Mouse (Mus musculus) forebrain, embryonic 16.5 days (tissue): ENCODE measurements around the gene Amt. TPM values are rescaled to one million over a fixed set of nuclear protein-coding genes. Genes with fewer than 3 reads are reported as not detected.
"Not testable (repeated sequence)": the region's sequence is repeated elsewhere in the genome, so short reads cannot be mapped to it uniquely, and the experiment has no call there.

Source experiments
- ATAC-seq: fragments of 200-750 bp; cut with Nextera tagmentation; 2 replicates; pipeline ENCODE4 v1.8.0; 2017; ENCODE audit warnings: mild to moderate bottlenecking, moderate library complexity
- H3K27ac ChIP-seq: fragments of 300-500 bp; sonication (generic); 2 replicates; pipeline ENCODE4 v1.5.1; 2014; ENCODE audit warnings: low read length, control low read depth
- H3K27me3 ChIP-seq: fragments of 300-500 bp; sonication (generic); replicated peaks from 2 replicates; pipeline ENCODE4 v1.6.1; 2014; ENCODE audit warnings: low read length; ENCODE audit not compliant: control insufficient read depth, insufficient read depth
- H3K36me3 ChIP-seq: fragments of 300-500 bp; sonication (generic); 2 replicates; pipeline ENCODE4 v1.6.1; 2014; ENCODE audit not compliant: control insufficient read depth, insufficient read depth
- H3K4me1 ChIP-seq: fragments of 300-500 bp; sonication (generic); replicated peaks from 2 replicates; pipeline ENCODE4 v1.6.1; 2014; ENCODE audit warnings: low read length; ENCODE audit not compliant: control insufficient read depth, insufficient read depth
- H3K4me2 ChIP-seq: fragments of 300-500 bp; sonication (generic); 2 replicates; pipeline ENCODE4 v1.6.1; 2014; ENCODE audit warnings: mild to moderate bottlenecking, low read length, control low read depth
- H3K4me3 ChIP-seq: fragments of 300-500 bp; sonication (generic); replicated peaks from 2 replicates; pipeline ENCODE4 v1.5.1; 2014; ENCODE audit warnings: mild to moderate bottlenecking, low read length, control low read depth
- H3K9ac ChIP-seq: fragments of 300-500 bp; sonication (generic); replicated peaks from 2 replicates; pipeline ENCODE4 v1.6.1; 2014; ENCODE audit warnings: low read depth, low read length, control low read depth
- H3K9me3 ChIP-seq: fragments of 300-500 bp; sonication (generic); 2 replicates; pipeline ENCODE4 v1.6.1; 2016; ENCODE audit warnings: low read length; ENCODE audit not compliant: control insufficient read depth
- WGBS: fragments of 180-500 bp; shearing (Covaris S2); extraction: QIAGEN DNeasy Blood & Tissue Kit; methylation state at CpG from one replicate; pipeline ENCODE4 v1.1.7; 2014; 5-methylcytosine and 5-hydroxymethylcytosine counted together
- polyA plus RNA-seq: library from polyadenylated mRNA; unstranded; fragments of >200 nt; fragmentation: Nextera tagmentation; extraction: Ambion mirVana; gene quantifications from 2 replicates; pipeline ENCODE4 v1.2.1, GENCODE M21; 2015

Amt gene
- polyA plus RNA-seq, 1 experiment from 2014 or later = 23.8 TPM

DNA sequence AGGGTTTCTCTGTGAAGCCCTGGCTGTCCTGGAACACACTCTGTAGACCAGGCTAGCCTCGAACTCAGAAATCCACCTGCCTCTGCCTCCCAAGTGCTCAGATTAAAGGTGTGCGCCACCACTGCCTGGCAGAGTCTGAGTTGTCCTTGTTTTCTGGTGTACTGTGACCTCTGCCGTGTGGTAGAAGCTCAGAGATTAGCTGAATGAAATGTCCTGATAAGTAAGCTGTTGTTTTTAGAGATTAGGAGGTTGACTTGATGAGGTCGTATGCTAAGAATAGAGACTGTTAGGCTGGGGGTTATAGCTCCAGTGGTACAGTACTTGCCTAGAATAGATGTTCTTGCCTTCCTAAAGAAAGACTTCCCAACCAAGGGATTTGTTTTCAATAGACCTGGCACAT is 8.1 kb downstream of the Amt start:
- no peak for ATAC-seq
- WGBS = 87% methylated on average over 4 of the region's 4 CpGs
- H3K4me2 ChIP-seq = peak overlapping the region; percentile 91
- peaks cover 27% of the 10 kb centered on the region for H3K4me1 ChIP-seq
- H3K9ac ChIP-seq = no peak overlapping the region
- no peak overlapping the region for H3K4me3 ChIP-seq
- peaks cover 8% of the 10 kb centered on the region; the same call in 1 of the 2 replicates for H3K36me3 ChIP-seq
- no peak overlapping the region for H3K27ac ChIP-seq
- no peaks in the 10 kb centered on the region for H3K9me3 ChIP-seq
- no peaks in the 10 kb centered on the region for H3K27me3 ChIP-seq

DNA sequence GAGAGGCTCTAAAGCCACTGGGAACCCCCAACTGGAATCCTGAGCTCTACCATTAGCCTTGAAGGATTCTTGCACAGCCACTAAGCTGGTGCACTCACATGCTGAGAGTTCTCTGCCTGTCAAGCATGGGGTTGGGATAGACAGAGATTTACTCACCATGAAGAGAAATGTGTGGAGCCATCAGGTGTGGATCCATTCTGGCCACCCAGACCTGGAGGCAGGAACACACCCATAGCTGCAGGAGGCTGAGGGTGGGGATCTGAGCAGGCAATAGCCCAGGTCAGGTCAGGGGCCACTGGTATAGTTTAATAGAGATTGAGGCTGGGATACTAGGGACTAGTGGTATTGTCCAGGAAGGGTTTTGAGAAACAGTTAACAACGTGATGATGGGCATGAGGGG is 8.5 kb downstream of the Amt start:
- peak overlapping the region; percentile 92 for H3K9ac ChIP-seq
- peak overlapping the region; percentile 88 for H3K27ac ChIP-seq
- no peaks in the 10 kb centered on the region for H3K27me3 ChIP-seq
- H3K36me3 ChIP-seq = peaks cover 8% of the 10 kb centered on the region; the same call in 1 of the 2 replicates
- WGBS = 5% methylated on average over 1 of the region's 1 CpGs
- no peaks in the 10 kb centered on the region for H3K9me3 ChIP-seq
- H3K4me1 ChIP-seq = peaks cover 27% of the 10 kb centered on the region
- peak overlapping the region; percentile 91 for H3K4me2 ChIP-seq
- H3K4me3 ChIP-seq = peak overlapping the region; percentile 96
- ATAC-seq = no peak

DNA sequence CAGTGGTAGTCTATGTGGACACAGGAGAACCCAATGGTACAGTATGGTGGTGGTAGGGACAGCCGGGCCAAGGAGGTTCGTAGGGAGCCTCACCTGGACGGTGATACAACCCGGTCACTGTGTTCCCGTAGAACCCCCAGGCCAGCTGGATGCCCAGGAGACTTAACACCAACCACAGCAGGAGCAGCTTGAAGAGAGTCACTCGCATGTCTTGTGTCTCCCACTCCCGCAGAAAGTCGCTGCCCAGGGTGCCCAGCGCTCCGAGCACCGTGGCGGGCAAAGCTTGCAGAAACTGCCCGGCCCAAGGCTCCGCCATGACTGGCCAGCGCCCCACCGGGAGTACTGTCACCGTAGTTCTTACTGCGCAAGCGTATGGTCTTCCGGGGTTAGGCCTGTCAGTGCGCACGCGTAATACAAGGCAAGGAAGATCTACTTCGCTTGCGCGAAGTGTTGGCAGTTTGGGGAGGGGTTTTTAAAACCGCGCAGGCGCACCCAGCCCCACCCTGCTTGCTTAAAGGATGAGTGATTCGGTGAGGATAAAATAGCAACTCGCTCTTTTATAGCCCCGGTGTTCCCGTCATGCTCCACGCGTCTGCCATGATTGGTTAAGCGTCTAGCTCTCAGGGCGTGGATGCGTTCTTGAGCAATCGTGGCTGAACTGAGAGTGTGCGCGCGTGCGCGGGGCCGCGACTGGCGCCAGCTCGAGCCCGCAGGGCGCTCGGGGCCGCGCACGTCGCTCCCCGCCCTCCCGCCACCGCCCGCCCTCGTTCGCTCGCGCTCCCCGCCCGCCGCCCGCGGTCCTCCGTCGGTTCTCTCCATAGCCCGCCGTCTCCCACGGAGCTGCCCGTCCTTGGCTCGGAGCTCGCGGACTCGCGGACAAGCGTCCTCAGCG is 9.2 kb downstream of the Amt start, which contains the start of the genes Rhoa and Tcta:
Gene Rhoa (plus strand): TSS at position 501 of the 892 bp plus-strand sequence.
Gene Tcta (minus strand): TSS at position 532 of the 892 bp plus-strand sequence.
- peak within 1 kb of the TSS; percentile 91 for H3K4me2 ChIP-seq
- peak; percentile 98 for ATAC-seq
- H3K9me3 ChIP-seq = no peaks in the 10 kb centered on the region
- WGBS = under 1% methylated on average over 74 of the region's 81 CpGs
- peak within 1 kb of the TSS; percentile 99 for H3K27ac ChIP-seq
- no peaks in the 10 kb centered on the region for H3K27me3 ChIP-seq
- H3K36me3 ChIP-seq = peaks cover 4% of the 10 kb centered on the region; the same call in 1 of the 2 replicates
- peak within 1 kb of the TSS; percentile 93 for H3K9ac ChIP-seq
- H3K4me1 ChIP-seq = peaks cover 29% of the 10 kb centered on the region
- peak within 1 kb of the TSS; percentile 96 for H3K4me3 ChIP-seq

DNA sequence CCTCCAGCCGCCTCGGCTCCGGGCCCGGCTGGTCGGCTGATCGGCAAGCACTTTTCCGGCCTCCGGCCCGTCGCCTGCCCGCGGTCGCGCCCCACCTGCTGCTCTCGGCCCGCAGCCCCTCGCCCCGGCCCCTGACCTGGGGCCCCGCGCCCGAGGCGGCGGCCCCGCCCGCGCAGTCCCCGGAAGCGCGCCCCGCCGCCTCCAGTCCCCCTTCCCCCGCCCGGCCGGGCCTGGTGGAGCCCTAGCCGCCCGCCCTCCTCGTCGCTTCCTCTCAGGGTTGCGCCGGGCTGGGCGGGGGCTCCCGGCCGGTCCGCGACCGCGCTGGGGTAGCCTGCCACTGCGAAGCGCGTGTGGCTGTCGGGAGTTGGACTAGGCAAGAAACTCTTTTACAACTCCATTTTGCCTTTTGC is 9.9 kb downstream of the Amt start:
- Histone ChIP-seq H3K4me3 (peak overlapping the region; percentile 96), H3K27me3 (no peaks in the 10 kb centered on the region), H3K9ac (peak overlapping the region; percentile 93), H3K27ac (peak overlapping the region; percentile 99), H3K4me2 (peak overlapping the region; percentile 60), H3K4me1 (peaks cover 33% of the 10 kb centered on the region), H3K36me3 (peaks cover 4% of the 10 kb centered on the region; the same call in 1 of the 2 replicates), H3K9me3 (no peaks in the 10 kb centered on the region)
- peak; percentile 63 for ATAC-seq
- under 1% methylated on average over 36 of the region's 51 CpGs for WGBS

DNA sequence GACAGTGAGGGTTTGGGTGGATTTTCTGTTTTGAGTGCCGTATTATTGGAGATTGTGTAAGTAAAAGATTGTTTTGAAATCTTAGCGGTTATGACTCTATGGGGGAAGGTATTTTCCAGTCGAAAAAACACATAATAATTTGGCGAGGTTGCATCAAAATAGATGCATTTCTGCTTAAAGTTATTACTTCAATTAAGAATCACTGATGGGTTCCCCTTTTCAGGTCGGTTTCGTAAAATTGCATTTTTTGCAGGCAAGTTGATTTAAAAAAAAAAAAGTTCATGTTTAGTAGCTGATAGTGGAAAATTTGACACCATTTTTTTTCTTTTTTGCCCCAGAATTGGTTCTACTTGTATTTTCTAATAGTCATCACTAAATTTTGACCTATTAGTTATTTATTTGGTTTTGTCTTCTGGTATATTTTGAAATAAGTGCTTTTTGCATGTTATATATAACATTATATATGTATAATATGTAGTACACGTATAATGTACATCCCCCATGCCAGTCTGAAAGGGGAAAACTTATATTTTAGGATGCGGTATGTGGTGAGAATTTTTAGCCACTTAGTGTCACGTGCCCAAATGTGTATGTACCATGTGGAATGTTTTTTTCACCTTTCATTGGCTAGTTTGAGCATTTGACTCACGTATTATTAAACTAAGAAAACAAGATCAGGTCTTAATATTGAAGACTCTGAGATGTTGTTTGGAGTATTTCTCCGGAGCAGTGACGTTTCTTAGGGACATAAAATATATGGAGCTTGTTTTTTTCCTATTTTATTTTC is 10.6 kb downstream of the Amt start:
- peak overlapping the region; percentile 99 for H3K27ac ChIP-seq
- peak overlapping the region; percentile 96 for H3K4me3 ChIP-seq
- H3K36me3 ChIP-seq = peaks cover 4% of the 10 kb centered on the region; the same call in 1 of the 2 replicates
- peak overlapping the region; percentile 93 for H3K9ac ChIP-seq
- no peaks in the 10 kb centered on the region for H3K27me3 ChIP-seq
- ATAC-seq = no peak
- H3K4me1 ChIP-seq = peaks cover 36% of the 10 kb centered on the region
- no peaks in the 10 kb centered on the region for H3K9me3 ChIP-seq
- 23% methylated on average over 12 of the region's 12 CpGs for WGBS
- peak overlapping the region; percentile 60 for H3K4me2 ChIP-seq

DNA sequence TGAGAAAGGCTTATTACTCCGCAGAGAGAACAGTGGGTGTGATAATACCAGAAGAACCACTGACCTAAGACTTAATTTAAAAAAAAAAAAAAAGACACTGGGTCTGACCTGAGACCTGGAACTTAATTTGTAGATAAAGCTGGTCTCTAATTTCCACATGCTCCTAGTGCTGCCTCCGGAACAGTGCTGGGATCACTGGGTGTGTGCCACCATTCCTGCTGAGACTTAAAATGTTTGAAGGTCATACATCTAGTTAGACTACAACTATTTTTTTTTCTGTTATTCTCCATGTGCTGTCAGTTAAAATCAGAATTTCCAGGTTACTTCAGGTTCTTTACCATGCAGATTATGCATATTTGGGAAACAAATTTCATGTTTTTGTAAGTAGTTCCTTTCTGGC is 11.5 kb downstream of the Amt start:
- H3K9me3 ChIP-seq = no peaks in the 10 kb centered on the region
- H3K4me2 ChIP-seq = peak overlapping the region; percentile 60
- H3K27ac ChIP-seq = no peak overlapping the region
- H3K9ac ChIP-seq = no peak overlapping the region
- no peaks in the 10 kb centered on the region for H3K27me3 ChIP-seq
- H3K4me1 ChIP-seq = peaks cover 36% of the 10 kb centered on the region
- ATAC-seq = no peak
- no peaks in the 10 kb centered on the region for H3K36me3 ChIP-seq
- WGBS = 54% methylated on average over 2 of the region's 2 CpGs
- H3K4me3 ChIP-seq = peak overlapping the region; percentile 35

DNA sequence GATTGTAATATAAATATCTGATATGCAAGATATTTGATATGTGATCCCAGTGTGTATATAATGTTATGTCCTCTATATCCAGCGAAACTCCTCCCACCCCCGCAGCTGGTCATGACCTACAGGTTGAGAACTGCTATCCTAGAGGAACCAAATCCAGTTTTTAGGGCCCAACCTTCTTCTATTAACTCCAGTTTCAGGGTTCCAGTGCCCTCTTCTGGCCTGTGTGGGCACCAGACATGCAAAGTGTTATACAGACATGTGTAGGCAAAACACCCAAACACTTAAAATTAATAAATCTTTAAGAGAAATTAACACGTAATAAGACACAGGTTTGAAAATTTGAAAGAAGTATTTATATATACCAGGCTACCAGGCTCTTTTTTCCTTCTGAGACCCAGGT is 20.9 kb downstream of the Amt start:
- 96% methylated on average over 3 of the region's 3 CpGs for WGBS
- H3K4me3 ChIP-seq = no peak overlapping the region
- no peak overlapping the region for H3K4me2 ChIP-seq
- no peak overlapping the region for H3K9ac ChIP-seq
- no peaks in the 10 kb centered on the region for H3K36me3 ChIP-seq
- H3K27ac ChIP-seq = no peak overlapping the region
- no peaks in the 10 kb centered on the region for H3K9me3 ChIP-seq
- ATAC-seq = no peak
- no peaks in the 10 kb centered on the region for H3K4me1 ChIP-seq
- no peaks in the 10 kb centered on the region for H3K27me3 ChIP-seq

DNA sequence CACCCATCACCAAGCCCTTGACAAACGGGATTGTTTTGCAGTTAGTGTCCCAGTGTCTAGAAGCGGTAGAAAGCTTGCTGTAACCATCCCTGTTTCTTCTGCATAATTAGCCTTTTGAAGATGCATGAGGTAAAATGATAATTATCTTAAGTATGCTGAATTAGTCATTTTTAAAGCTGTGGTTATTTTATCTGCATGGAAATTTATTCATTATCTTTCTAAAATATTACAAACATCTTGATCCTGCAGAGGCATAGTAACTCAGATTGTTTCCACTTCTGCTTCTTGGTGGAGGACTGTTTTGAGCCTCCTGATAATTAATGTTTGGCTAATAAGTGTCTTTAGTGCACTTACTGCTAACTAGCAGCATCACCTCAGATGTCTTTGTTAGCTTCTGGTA is 21.8 kb downstream of the Amt start:
- 67% methylated on average over 2 of the region's 2 CpGs for WGBS
- H3K27me3 ChIP-seq = no peaks in the 10 kb centered on the region

DNA sequence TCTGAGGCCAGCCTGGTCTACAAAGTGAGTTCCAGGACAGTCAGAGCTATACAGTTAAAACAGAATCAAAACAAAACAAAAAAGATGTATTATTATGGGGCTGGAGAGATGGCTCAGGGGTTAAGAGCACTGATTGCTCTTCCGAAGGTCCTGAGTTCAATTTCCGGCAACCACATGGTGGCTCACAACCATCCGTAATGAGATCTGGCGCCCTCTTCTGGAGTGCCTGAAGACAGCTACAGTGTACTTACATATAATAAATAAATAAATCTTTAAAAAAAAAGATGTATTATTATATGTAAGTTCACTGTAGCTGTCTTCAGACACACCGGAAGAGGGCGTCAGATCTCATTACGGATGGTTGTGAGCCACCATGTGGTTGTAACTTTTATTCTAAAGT is 25.4 kb downstream of the Amt start:
- not testable (repeated sequence) for H3K27me3 ChIP-seq, H3K9me3 ChIP-seq, H3K4me1 ChIP-seq, H3K4me3 ChIP-seq, H3K4me2 ChIP-seq, ATAC-seq, H3K27ac ChIP-seq, H3K9ac ChIP-seq, H3K36me3 ChIP-seq
- WGBS = 92% methylated on average over 7 of the region's 7 CpGs

More for the DNA sequence above, 21.8 kb downstream of the Amt start:
- Histone ChIP-seq H3K9ac (no peak overlapping the region), H3K36me3 (no peaks in the 10 kb centered on the region), H3K4me1 (no peaks in the 10 kb centered on the region), H3K4me2 (no peak overlapping the region), H3K9me3 (no peaks in the 10 kb centered on the region), H3K27ac (no peak overlapping the region), H3K4me3 (no peak overlapping the region)
- no peak for ATAC-seq
